Mouse (Mus musculus): ENCODE measurements around the gene Dysf. TPM values are rescaled to one million over a fixed set of nuclear protein-coding genes. Genes with fewer than 3 reads are reported as not detected.

Dysf gene
- polyA plus RNA-seq, 1 experiment from 2014 or later, result 17.3 TPM

DNA sequence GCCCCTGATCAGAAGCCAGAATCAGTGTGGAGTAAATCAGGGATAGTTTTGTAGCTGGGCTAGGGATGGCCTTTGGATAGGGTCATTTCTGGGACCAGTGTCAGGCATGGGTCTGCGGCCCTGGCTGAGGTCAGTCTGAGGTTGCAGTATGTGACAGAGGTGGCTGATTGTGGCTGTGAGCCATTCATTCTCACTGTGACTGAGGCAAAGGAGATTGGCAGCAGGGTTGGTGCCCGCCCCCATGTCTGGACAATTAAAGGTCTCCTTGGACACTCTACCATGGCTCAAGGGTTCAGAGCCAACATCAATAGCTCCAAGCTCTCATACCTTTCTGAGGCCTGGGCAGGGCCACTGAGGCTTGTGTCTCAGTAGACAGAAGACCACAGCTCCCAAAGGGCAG lies 227.0 kb downstream of the Dysf start:
- no peaks in the 10 kb centered on the region for H3K9me3 ChIP-seq (ENCODE audit: control insufficient read depth, low read length)
- H3K9ac ChIP-seq (ENCODE audit: low read depth, low read length), result no peak overlapping the region
- no peaks in the 10 kb centered on the region for H3K27me3 ChIP-seq (ENCODE audit: control insufficient read depth, insufficient read depth, low read length)
- 85% methylated on average over 2 of the region's 2 CpGs for WGBS
- H3K4me2 ChIP-seq (replicated peaks; ENCODE audit: low read depth, low read length), result no peak overlapping the region
- H3K4me3 ChIP-seq (ENCODE audit: low read length), result no peak overlapping the region
- H3K36me3 ChIP-seq (ENCODE audit: control insufficient read depth, insufficient read depth, low read length), result no peaks in the 10 kb centered on the region
- ATAC-seq (ENCODE audit: low FRiP score, low TSS enrichment), result no peak
- H3K27ac ChIP-seq (ENCODE audit: low read depth, low read length), result no peak overlapping the region
- H3K4me1 ChIP-seq (ENCODE audit: control insufficient read depth, insufficient read depth, low read length), result no peaks in the 10 kb centered on the region

DNA sequence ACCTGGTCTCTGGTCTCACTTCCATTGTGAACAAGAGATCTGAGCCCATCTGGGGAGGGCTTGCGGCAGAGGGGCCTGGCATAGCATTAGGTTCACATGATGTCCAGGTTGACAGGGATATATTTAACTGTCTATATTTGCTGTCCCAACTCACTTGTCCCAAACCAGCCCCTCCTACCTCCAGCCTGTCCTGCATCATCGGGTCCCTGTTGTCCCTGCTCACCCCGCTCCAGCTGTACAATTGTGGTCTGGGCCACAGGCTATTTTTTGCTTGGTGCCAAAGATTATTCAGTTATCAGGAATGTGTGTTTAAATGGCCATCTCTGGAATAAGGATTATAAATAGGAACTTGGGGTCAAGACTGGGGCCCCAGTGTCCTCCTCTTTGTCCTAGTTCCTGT lies 235.0 kb downstream of the Dysf start:
- Histone ChIP-seq H3K9ac (ENCODE audit: low read depth, low read length) (no peak overlapping the region), H3K9me3 (ENCODE audit: control insufficient read depth, low read length) (no peaks in the 10 kb centered on the region), H3K36me3 (ENCODE audit: control insufficient read depth, insufficient read depth, low read length) (no peaks in the 10 kb centered on the region), H3K27me3 (ENCODE audit: control insufficient read depth, insufficient read depth, low read length) (no peaks in the 10 kb centered on the region), H3K4me1 (ENCODE audit: control insufficient read depth, insufficient read depth, low read length) (no peaks in the 10 kb centered on the region), H3K27ac (ENCODE audit: low read depth, low read length) (no peak overlapping the region), H3K4me3 (ENCODE audit: low read length) (no peak overlapping the region), H3K4me2 (replicated peaks; ENCODE audit: low read depth, low read length) (no peak overlapping the region)
- WGBS, result 89% methylated on average over 3 of the region's 3 CpGs
- ATAC-seq (ENCODE audit: low FRiP score, low TSS enrichment), result no peak

DNA sequence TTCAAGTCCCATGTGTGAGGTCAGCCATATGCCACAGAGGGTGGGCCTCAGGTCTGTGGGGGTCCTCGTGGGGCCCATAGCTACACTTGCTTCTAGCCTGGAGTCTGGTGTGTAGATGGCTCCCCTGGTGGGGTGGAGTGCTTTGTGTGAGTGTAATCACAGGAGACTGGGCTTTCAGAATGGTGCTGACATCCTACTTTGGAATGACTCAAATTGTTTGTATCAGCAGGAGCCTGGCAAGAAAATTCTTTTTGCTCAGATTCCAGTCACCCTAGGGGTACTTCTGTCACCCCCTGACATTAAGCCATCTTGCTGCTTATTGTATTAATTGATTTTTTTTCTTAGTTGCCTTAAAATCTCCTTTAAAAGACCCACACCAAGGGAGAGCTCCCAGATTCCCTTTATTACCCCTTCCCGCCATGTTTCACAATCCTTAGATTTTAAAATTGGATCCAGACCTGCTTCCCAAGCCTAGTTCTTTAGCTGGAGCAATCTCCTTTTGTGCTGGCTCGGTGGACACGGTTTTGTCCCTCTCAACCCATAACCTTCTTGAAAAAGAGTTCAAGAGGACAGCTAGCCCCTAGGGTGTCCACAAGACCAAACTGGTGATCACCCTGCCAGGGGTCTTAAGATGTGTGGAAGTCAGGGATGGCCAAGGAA lies 237.8 kb downstream of the Dysf start:
- no peak overlapping the region for H3K4me3 ChIP-seq (ENCODE audit: low read length)
- H3K4me2 ChIP-seq (replicated peaks; ENCODE audit: low read depth, low read length), result no peak overlapping the region
- H3K9ac ChIP-seq (ENCODE audit: low read depth, low read length), result no peak overlapping the region
- no peak overlapping the region for H3K27ac ChIP-seq (ENCODE audit: low read depth, low read length)
- ATAC-seq (ENCODE audit: low FRiP score, low TSS enrichment), result no peak
- no peaks in the 10 kb centered on the region for H3K4me1 ChIP-seq (ENCODE audit: control insufficient read depth, insufficient read depth, low read length)
- WGBS, result 86% methylated on average over 4 of the region's 4 CpGs
- no peaks in the 10 kb centered on the region for H3K36me3 ChIP-seq (ENCODE audit: control insufficient read depth, insufficient read depth, low read length)
- no peaks in the 10 kb centered on the region for H3K27me3 ChIP-seq (ENCODE audit: control insufficient read depth, insufficient read depth, low read length)
- H3K9me3 ChIP-seq (ENCODE audit: control insufficient read depth, low read length), result no peaks in the 10 kb centered on the region

DNA sequence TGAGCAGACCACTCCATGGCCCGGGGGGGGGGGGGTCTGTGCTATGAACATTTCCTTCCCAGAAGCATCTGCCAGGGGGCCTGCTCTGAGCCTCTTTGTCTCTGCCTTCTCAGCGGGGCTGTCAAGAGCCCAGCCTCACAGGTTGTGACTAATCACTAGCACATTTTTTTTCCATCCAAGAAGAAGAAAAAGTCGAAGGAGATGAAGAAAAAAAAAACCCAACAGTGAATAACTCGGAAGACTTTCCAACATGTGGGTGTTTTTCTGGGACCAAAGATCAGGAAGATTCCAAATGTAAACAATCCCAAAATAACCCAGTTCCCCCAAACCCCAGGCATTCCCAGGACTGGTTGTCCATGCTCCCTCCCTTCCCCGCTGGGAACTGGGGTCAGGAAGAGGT lies 238.6 kb downstream of the Dysf start:
- Histone ChIP-seq H3K9me3 (ENCODE audit: control insufficient read depth, low read length) (no peaks in the 10 kb centered on the region), H3K4me2 (replicated peaks; ENCODE audit: low read depth, low read length) (no peak overlapping the region), H3K4me1 (ENCODE audit: control insufficient read depth, insufficient read depth, low read length) (no peaks in the 10 kb centered on the region), H3K27ac (ENCODE audit: low read depth, low read length) (no peak overlapping the region), H3K36me3 (ENCODE audit: control insufficient read depth, insufficient read depth, low read length) (no peaks in the 10 kb centered on the region), H3K4me3 (ENCODE audit: low read length) (no peak overlapping the region), H3K9ac (ENCODE audit: low read depth, low read length) (no peak overlapping the region), H3K27me3 (ENCODE audit: control insufficient read depth, insufficient read depth, low read length) (no peaks in the 10 kb centered on the region)
- 62% methylated on average over 5 of the region's 5 CpGs for WGBS
- ATAC-seq (ENCODE audit: low FRiP score, low TSS enrichment), result no peak

Other genes with a start within 250 kb of the Dysf start
- gene Ankrd53, start 245.9 kb upstream of the Dysf start, polyA plus RNA-seq (2014; fragmentation: Nextera tagmentation; extraction: Ambion mirVana), result 0.21 and 0.28 TPM in 2 replicates
- gene Tex261, start 232.8 kb upstream of the Dysf start, polyA plus RNA-seq (2014; fragmentation: Nextera tagmentation; extraction: Ambion mirVana), result 59.8 and 67.3 TPM in 2 replicates
- 42.7 and 43.5 TPM in 2 replicates for gene Nagk, start 213.6 kb upstream of the Dysf start, polyA plus RNA-seq (2014; fragmentation: Nextera tagmentation; extraction: Ambion mirVana)
- gene Paip2b, start 176.8 kb upstream of the Dysf start, polyA plus RNA-seq (2014; fragmentation: Nextera tagmentation; extraction: Ambion mirVana), result 18.2 and 22.0 TPM in 2 replicates
- gene Zfp638, start 141.5 kb upstream of the Dysf start, polyA plus RNA-seq (2014; fragmentation: Nextera tagmentation; extraction: Ambion mirVana), result 72.4 and 93.1 TPM in 2 replicates

All from kidney, embryonic 14.5 days (tissue).